Mouse (Mus musculus): ENCODE results near the gene Skap1. TPM values are rescaled to one million over a fixed set of nuclear protein-coding genes. Genes with fewer than 3 reads are reported as not detected.

Skap1 gene
- total and polyA plus RNA-seq, 3 experiments: not detected

DNA sequence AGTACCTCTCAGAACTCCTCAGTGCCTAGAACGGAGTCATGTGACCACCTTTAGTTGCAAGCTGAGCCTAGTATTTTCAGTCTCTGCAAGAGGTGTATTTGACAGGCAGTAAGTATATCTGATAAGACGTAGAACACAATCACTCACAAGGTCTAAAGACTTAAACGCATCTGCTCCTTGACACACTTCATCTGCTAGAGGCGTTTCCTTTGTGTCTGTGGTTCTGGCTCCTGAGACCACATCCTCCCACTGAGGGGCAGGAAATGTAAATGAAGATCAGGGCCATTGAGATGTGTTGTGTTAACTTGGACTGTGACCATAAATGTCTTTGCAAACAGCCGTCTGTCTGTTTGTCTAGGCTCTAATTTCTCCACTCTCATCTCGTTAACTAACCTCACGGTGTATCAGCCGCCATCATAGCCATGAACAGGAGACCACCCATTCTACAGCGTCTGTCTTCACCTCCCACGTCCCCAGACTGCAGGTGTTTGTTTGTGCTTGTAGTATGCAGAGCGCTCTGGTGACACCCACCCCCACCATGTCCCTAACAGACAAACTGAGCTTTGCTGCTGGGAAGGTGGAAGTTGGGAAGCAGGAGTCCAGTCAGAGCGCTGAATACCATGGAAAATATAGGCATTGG is 22.7 kb upstream of the Skap1 start:
- TF ChIP-seq HCFC1 (IDR thresholded peaks at IDR 0.05; ENCODE audit: low read depth, low read length): no peak
- no peak for TF ChIP-seq POLR2AphosphoS5 (IDR thresholded peaks at IDR 0.05; ENCODE audit: borderline replicate concordance, low read depth, low read length)
- TF ChIP-seq POLR2A (IDR thresholded peaks at IDR 0.05; ENCODE audit: control insufficient read depth in 1 of 2, insufficient read depth in 1 of 2, low read depth in 1 of 2, low read length in 2 of 2, poor library complexity in 1 of 2): no peak
- TF ChIP-seq GABPA (IDR thresholded peaks at IDR 0.05; ENCODE audit: low read depth, low read length): no peak
- no peak for TF ChIP-seq TAL1 (IDR thresholded peaks at IDR 0.05; ENCODE audit: low read length)
- Histone ChIP-seq H3K4me1 (ENCODE audit: control insufficient read depth in 1 of 2, insufficient read depth in 2 of 2, low read length in 2 of 2) (no peaks in the 10 kb centered on the region), H3K4me3 (ENCODE audit: control insufficient read depth in 1 of 2, insufficient read depth in 1 of 2, low read depth in 2 of 2, low read length in 2 of 2) (no peak overlapping the region), H3K27ac (ENCODE audit: control insufficient read depth, low read depth, low read length) (no peak overlapping the region), H3K36me3 (ENCODE audit: control insufficient read depth in 1 of 2, insufficient read depth in 2 of 2, low read length in 2 of 2) (no peaks in the 10 kb centered on the region), H3K27me3 (ENCODE audit: control insufficient read depth in 1 of 2, insufficient read depth in 2 of 2, low read length in 2 of 2) (peaks cover 10 to 15% of the 10 kb centered on the region in 2 experiments), H3K9me3 (replicated peaks; ENCODE audit: insufficient read depth, low read length) (no peaks in the 10 kb centered on the region), H3K79me2 (ENCODE audit: control insufficient read depth, insufficient read depth, low read length, poor library complexity) (no peaks in the 10 kb centered on the region), H3K9ac (ENCODE audit: control insufficient read depth, low read depth, low read length, poor library complexity, severe bottlenecking) (no peak overlapping the region)
- no peak for DNase-seq (ENCODE audit: low read depth, low spot score)

DNA sequence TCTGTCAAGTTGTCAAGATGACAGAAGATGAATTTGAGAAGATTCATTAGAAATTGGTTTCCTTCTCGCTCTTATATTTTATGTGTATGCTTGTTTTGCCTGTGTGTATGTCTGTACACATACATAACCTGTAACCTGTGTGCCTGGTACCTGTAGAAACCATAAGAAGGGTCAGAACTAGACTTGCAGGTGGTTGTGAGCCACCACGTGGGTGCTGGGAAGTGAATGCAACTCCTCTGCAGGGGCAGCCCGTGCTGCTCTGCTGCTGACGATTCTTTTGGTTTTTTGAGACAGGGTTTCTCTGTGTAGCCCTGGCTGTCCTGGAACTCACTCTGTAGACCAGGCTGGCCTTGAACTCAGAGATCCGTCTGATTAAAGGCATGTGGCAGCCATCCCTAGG is 21.9 kb upstream of the Skap1 start:
- H3K9me3 ChIP-seq (replicated peaks; ENCODE audit: insufficient read depth, low read length): no peaks in the 10 kb centered on the region
- H3K27me3 ChIP-seq (ENCODE audit: control insufficient read depth in 1 of 2, insufficient read depth in 2 of 2, low read length in 2 of 2): peaks cover 10 to 15% of the 10 kb centered on the region in 2 experiments
- no peaks in the 10 kb centered on the region for H3K4me1 ChIP-seq (ENCODE audit: control insufficient read depth in 1 of 2, insufficient read depth in 2 of 2, low read length in 2 of 2)
- no peaks in the 10 kb centered on the region for H3K36me3 ChIP-seq (ENCODE audit: control insufficient read depth in 1 of 2, insufficient read depth in 2 of 2, low read length in 2 of 2)
- no peak overlapping the region for H3K4me3 ChIP-seq (ENCODE audit: control insufficient read depth in 1 of 2, insufficient read depth in 1 of 2, low read depth in 2 of 2, low read length in 2 of 2)
- TF ChIP-seq GABPA (IDR thresholded peaks at IDR 0.05; ENCODE audit: low read depth, low read length) (no peak), CTCF (IDR thresholded peaks at IDR 0.05 in 2 of 3, conservative IDR thresholded peaks at IDR 0.05 in 1 of 3; ENCODE audit: control insufficient read depth in 1 of 3, insufficient read depth in 1 of 3, low read depth in 2 of 3, low read length in 3 of 3, poor library complexity in 1 of 3, severe bottlenecking in 1 of 3) (no peak), ZNF384 (IDR thresholded peaks at IDR 0.05; ENCODE audit: low read depth, low read length) (no peak), HCFC1 (IDR thresholded peaks at IDR 0.05; ENCODE audit: low read depth, low read length) (no peak), MYC (IDR thresholded peaks at IDR 0.05; ENCODE audit: low read depth, low read length) (no peak)
- H3K79me2 ChIP-seq (ENCODE audit: control insufficient read depth, insufficient read depth, low read length, poor library complexity): no peaks in the 10 kb centered on the region
- H3K27ac ChIP-seq (ENCODE audit: control insufficient read depth, low read depth, low read length): no peak overlapping the region
- no peak for DNase-seq (ENCODE audit: low read depth, low spot score)
- no peak overlapping the region for H3K9ac ChIP-seq (ENCODE audit: control insufficient read depth, low read depth, low read length, poor library complexity, severe bottlenecking)

DNA sequence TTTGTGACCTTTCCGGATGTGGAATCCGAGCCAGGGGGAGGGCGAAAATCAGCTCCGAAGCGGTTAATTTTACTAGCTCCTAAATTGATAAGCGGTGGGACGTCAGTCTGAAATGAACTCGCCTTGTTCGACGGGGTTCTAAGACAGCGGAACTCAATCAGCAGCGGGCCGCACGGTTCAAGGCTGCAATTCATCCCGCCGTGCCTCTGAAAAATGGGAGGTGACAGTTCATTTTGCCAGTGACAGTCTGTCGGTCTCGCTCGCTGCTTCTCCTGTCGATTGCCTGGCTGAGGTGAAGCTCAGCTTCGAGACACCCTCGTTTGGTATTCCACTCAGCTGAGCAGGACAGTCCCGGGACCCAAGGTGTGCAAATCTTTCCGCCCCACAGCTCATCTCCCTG is 16.5 kb upstream of the Skap1 start:
- Histone ChIP-seq H3K79me2 (ENCODE audit: control insufficient read depth, insufficient read depth, low read length, poor library complexity) (no peaks in the 10 kb centered on the region), H3K4me1 (ENCODE audit: control insufficient read depth in 1 of 2, insufficient read depth in 2 of 2, low read length in 2 of 2) (no peaks in the 10 kb centered on the region), H3K9ac (ENCODE audit: control insufficient read depth, low read depth, low read length, poor library complexity, severe bottlenecking) (no peak overlapping the region), H3K9me3 (replicated peaks; ENCODE audit: insufficient read depth, low read length) (no peaks in the 10 kb centered on the region), H3K27me3 (ENCODE audit: control insufficient read depth in 1 of 2, insufficient read depth in 2 of 2, low read length in 2 of 2) (peaks cover 17 to 19% of the 10 kb centered on the region in 2 experiments), H3K36me3 (ENCODE audit: control insufficient read depth in 1 of 2, insufficient read depth in 2 of 2, low read length in 2 of 2) (no peaks in the 10 kb centered on the region), H3K27ac (ENCODE audit: control insufficient read depth, low read depth, low read length) (no peak overlapping the region), H3K4me3 (ENCODE audit: control insufficient read depth in 1 of 2, insufficient read depth in 1 of 2, low read depth in 2 of 2, low read length in 2 of 2) (no peak overlapping the region)
- DNase-seq (ENCODE audit: low read depth, low spot score): no peak
- TF ChIP-seq NELFE (IDR thresholded peaks at IDR 0.05; ENCODE audit: low read depth, low read length) (no peak), NRF1 (IDR thresholded peaks at IDR 0.05; ENCODE audit: insufficient read depth, low read depth, low read length, poor library complexity, severe bottlenecking) (no peak), SMC3 (IDR thresholded peaks at IDR 0.05; ENCODE audit: low read depth, low read length) (no peak), POLR2A (IDR thresholded peaks at IDR 0.05; ENCODE audit: control insufficient read depth in 1 of 2, insufficient read depth in 1 of 2, low read depth in 1 of 2, low read length in 2 of 2, poor library complexity in 1 of 2) (no peak), CHD2 (IDR thresholded peaks at IDR 0.05; ENCODE audit: low read length) (no peak), RCOR1 (IDR thresholded peaks at IDR 0.05; ENCODE audit: low read depth, low read length) (no peak), BHLHE40 (IDR thresholded peaks at IDR 0.05; ENCODE audit: borderline replicate concordance, low read depth, low read length) (no peak), TBP (IDR thresholded peaks at IDR 0.05; ENCODE audit: low read depth, low read length) (no peak), MXI1 (IDR thresholded peaks at IDR 0.05; ENCODE audit: low read depth, low read length) (no peak), ZNF384 (IDR thresholded peaks at IDR 0.05; ENCODE audit: low read depth, low read length) (no peak), TAL1 (IDR thresholded peaks at IDR 0.05; ENCODE audit: low read length) (no peak), MEF2A (IDR thresholded peaks at IDR 0.05; ENCODE audit: extremely low read depth, insufficient replicate concordance, low read depth, low read length, poor library complexity, severe bottlenecking) (no peak)
